Mouse (Mus musculus): ENCODE measurements around the gene Tango2.
A peak's percentile ranks its signal among the peaks of the same experiment; 100 is the strongest.

Gene Tango2

DNA sequence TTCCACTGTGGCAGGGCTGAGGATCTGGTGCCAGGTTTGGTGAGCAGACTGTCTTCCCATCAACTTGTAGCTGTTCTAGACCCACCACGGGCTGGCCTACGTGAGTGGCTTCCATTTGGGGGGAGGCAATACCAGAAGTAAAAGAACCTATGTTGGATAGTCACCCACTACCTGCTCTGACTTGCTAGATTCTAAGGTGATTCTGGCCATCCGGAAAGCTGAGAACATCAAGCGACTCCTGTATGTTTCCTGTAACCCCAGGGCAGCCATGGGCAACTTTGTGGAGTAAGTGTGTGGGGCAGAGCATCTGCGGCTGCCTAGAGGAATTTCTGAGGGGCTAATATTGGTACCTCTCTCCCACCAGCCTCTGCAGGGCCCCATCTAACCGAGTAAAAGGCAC lies 95.2 kb downstream of the Tango2 start:
- DNase-seq = no peak

DNA sequence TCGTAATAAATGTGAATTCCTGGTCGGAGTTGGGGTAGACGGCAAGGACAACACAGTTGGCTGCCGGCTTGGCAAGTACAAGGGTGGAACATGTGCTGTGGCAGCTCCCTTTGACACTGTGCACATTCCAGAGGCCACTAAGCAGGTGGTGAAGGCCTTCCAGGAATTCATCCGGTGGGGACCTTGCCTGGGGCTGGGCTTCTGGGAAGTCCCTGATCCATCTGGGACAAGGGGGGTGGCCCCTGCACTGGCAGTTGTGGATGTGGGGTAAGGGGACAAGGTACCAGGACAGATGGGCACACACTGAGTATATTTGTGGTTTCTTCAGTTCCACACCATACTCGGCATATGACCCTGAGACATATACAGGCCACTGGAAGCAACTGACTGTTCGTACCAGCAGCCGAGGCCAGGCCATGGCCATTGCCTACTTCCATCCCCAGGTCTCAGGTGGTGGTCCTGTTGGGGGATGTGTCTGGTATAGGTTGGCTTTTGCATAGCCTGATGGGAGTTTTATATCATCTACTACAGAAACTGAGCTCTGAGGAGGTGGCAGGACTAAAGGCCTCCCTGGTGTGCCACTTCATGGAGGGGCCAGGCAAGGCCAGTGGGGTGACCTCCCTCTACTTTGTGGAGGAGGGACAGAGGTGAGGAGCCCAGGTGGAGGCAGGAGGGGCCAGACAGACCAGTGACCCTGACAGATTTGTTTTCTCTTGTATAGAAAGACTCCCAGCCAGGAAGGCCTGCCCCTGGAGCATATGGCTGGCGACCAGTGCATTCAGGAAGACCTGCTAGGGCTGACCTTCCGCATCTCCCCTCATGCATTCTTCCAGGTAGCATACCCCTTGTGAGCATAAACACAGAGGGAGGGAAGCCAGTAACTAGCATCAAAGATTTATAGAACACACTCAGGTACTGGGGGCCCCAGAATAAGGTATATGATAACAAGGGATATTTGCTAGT lies 96.8 kb downstream of the Tango2 start:
- peak in 1 of 2 experiments; percentile 16 for DNase-seq
